In genomic region chr9:109218449-109218848, GRCm38 (mm10) we compare ENCODE assay signal across 19 mouse cellular contexts. TPM values are rescaled to one million over a fixed set of nuclear protein-coding genes. Genes with fewer than 3 reads are reported as not detected.
A peak's percentile ranks its signal among the peaks of the same experiment; 100 is the strongest.
DNase-seq lines count a peak whose midpoint lies in the region; ATAC-seq and TF ChIP-seq lines count a peak whose summit lies in the region.
"Had no signal": no experiment of that assay in that cellular context is flagged by ENCODE, and none has a peak within 500 bp of the region (broad histone marks: within the 10 kb centered on the region; RNA-seq: fewer than 3 reads in every experiment).

No protein-coding gene starts in this region.

- 70% methylated on average over 6 of the region's 6 CpGs for WGBS in forebrain, postnatal 0 days
- WGBS in forebrain, embryonic 12.5 days: 69% methylated on average over 6 of the region's 6 CpGs
- WGBS in lung, embryonic 14.5 days: 60% methylated on average over 6 of the region's 6 CpGs
- WGBS in midbrain, embryonic 15.5 days: 70% methylated on average over 6 of the region's 6 CpGs

- H3K27me3 ChIP-seq in forebrain, postnatal 0 days (ENCODE audit: insufficient read depth, low read length): no peaks in the 10 kb centered on the region
- no peaks in the 10 kb centered on the region for H3K27me3 ChIP-seq in forebrain, embryonic 12.5 days
- H3K27me3 ChIP-seq in lung, embryonic 14.5 days (ENCODE audit: insufficient read depth, low read length): no peaks in the 10 kb centered on the region
- no peaks in the 10 kb centered on the region for H3K27me3 ChIP-seq in ES-Bruce4 (ENCODE audit: control insufficient read depth, insufficient read depth, low read length, poor library complexity, severe bottlenecking)
- H3K27me3 ChIP-seq in midbrain, embryonic 15.5 days (replicated peaks): no peaks in the 10 kb centered on the region
- H3K27me3 ChIP-seq: neural tube, embryonic 15.5 days had no signal

- DNase-seq in forebrain, postnatal 0 days: no peak
- no peak for DNase-seq in lung, embryonic 14.5 days
- no peak for DNase-seq in lung, postnatal 10 days
- no peak for DNase-seq in brain, embryonic 14.5 days (ENCODE audit: low read depth)
- DNase-seq in embryo, embryonic 11 days: no peak
- DNase-seq: left cerebral cortex, postnatal 4 days; right cerebral cortex, postnatal 25 days had no signal

- no peak overlapping the region for H3K4me2 ChIP-seq in forebrain, postnatal 0 days (ENCODE audit: low read depth)
- no peak overlapping the region for H3K4me2 ChIP-seq in forebrain, embryonic 12.5 days
- no peak overlapping the region for H3K4me2 ChIP-seq in lung, embryonic 14.5 days
- H3K4me2 ChIP-seq in midbrain, embryonic 15.5 days: no peak overlapping the region
- H3K4me2 ChIP-seq: neural tube, embryonic 15.5 days had no signal

- H3K9ac ChIP-seq in forebrain, postnatal 0 days: no peak overlapping the region
- H3K9ac ChIP-seq in forebrain, embryonic 12.5 days: no peak overlapping the region
- H3K9ac ChIP-seq in lung, embryonic 14.5 days: no peak overlapping the region
- H3K9ac ChIP-seq in ES-Bruce4 (ENCODE audit: low read depth, poor library complexity, severe bottlenecking): no peak overlapping the region
- no peak overlapping the region for H3K9ac ChIP-seq in midbrain, embryonic 15.5 days
- H3K9ac ChIP-seq: neural tube, embryonic 15.5 days had no signal

- no peak for TF ChIP-seq POLR2A in ES-Bruce4 (IDR thresholded peaks at IDR 0.05; ENCODE audit: insufficient read depth, low read length)
- TF ChIP-seq POLR2A in brain, embryonic 14.5 days (IDR thresholded peaks at IDR 0.05; ENCODE audit: borderline replicate concordance, extremely low read depth, insufficient read depth, insufficient read length, poor library complexity, severe bottlenecking): no peak

- ATAC-seq in forebrain, postnatal 0 days: no peak
- ATAC-seq in forebrain, embryonic 12.5 days (ENCODE audit: low FRiP score): no peak
- no peak for ATAC-seq in lung, embryonic 14.5 days (ENCODE audit: insufficient read depth)
- no peak for ATAC-seq in midbrain, embryonic 15.5 days (replicated peaks)

- no peak overlapping the region for H3K4me3 ChIP-seq in forebrain, postnatal 0 days (ENCODE audit: low read depth, low read length)
- no peak overlapping the region for H3K4me3 ChIP-seq in forebrain, embryonic 12.5 days (replicated peaks)
- no peak overlapping the region for H3K4me3 ChIP-seq in lung, embryonic 14.5 days (ENCODE audit: low read depth, low read length)
- no peak overlapping the region for H3K4me3 ChIP-seq in ES-Bruce4 (ENCODE audit: low read depth, low read length)
- no peak overlapping the region for H3K4me3 ChIP-seq in midbrain, embryonic 15.5 days
- H3K4me3 ChIP-seq: heart, embryonic 10.5 days; hindbrain, embryonic 10.5 days; neural tube, embryonic 15.5 days had no signal

- TF ChIP-seq EP300 in ES-Bruce4 (IDR thresholded peaks at IDR 0.05; ENCODE audit: insufficient read depth, low read depth, low read length): no peak

- H3K27ac ChIP-seq in forebrain, postnatal 0 days (ENCODE audit: low read depth, low read length): no peak overlapping the region
- H3K27ac ChIP-seq in forebrain, embryonic 12.5 days: no peak overlapping the region
- no peak overlapping the region for H3K27ac ChIP-seq in lung, embryonic 14.5 days (ENCODE audit: low read depth)
- H3K27ac ChIP-seq in ES-Bruce4 (ENCODE audit: insufficient read depth, low read length): no peak overlapping the region
- H3K27ac ChIP-seq in midbrain, embryonic 15.5 days: no peak overlapping the region
- H3K27ac ChIP-seq: heart, embryonic 10.5 days; hindbrain, embryonic 10.5 days; neural tube, embryonic 15.5 days had no signal

- no peaks in the 10 kb centered on the region for H3K4me1 ChIP-seq in forebrain, postnatal 0 days (ENCODE audit: insufficient read depth)
- no peaks in the 10 kb centered on the region for H3K4me1 ChIP-seq in forebrain, embryonic 12.5 days
- H3K4me1 ChIP-seq in lung, embryonic 14.5 days (ENCODE audit: insufficient read depth): no peaks in the 10 kb centered on the region
- H3K4me1 ChIP-seq in ES-Bruce4 (ENCODE audit: control insufficient read depth, insufficient read depth, low read length): no peaks in the 10 kb centered on the region
- H3K4me1 ChIP-seq in midbrain, embryonic 15.5 days: no peaks in the 10 kb centered on the region
- H3K4me1 ChIP-seq: heart, embryonic 10.5 days; hindbrain, embryonic 10.5 days; neural tube, embryonic 15.5 days had no signal

- H3K9me3 ChIP-seq in forebrain, postnatal 0 days (ENCODE audit: low read length): no peaks in the 10 kb centered on the region
- H3K9me3 ChIP-seq in forebrain, embryonic 12.5 days: no peaks in the 10 kb centered on the region
- H3K9me3 ChIP-seq in lung, embryonic 14.5 days (ENCODE audit: low read depth, low read length): no peaks in the 10 kb centered on the region
- H3K9me3 ChIP-seq in ES-Bruce4 (replicated peaks; ENCODE audit: control insufficient read depth, insufficient read depth, low read length, poor library complexity, severe bottlenecking): peaks cover 3% of the 10 kb centered on the region
- no peaks in the 10 kb centered on the region for H3K9me3 ChIP-seq in midbrain, embryonic 15.5 days
- H3K9me3 ChIP-seq: G1E; heart, embryonic 10.5 days; hindbrain, embryonic 10.5 days; neural tube, embryonic 15.5 days had no signal

- H3K36me3 ChIP-seq in forebrain, postnatal 0 days (ENCODE audit: insufficient read depth): no peaks in the 10 kb centered on the region
- no peaks in the 10 kb centered on the region for H3K36me3 ChIP-seq in forebrain, embryonic 12.5 days (replicated peaks)
- H3K36me3 ChIP-seq in lung, embryonic 14.5 days (ENCODE audit: insufficient read depth): no peaks in the 10 kb centered on the region
- no peaks in the 10 kb centered on the region for H3K36me3 ChIP-seq in ES-Bruce4 (ENCODE audit: control insufficient read depth, insufficient read depth, low read length, poor library complexity, severe bottlenecking)
- no peaks in the 10 kb centered on the region for H3K36me3 ChIP-seq in midbrain, embryonic 15.5 days (replicated peaks)
- H3K36me3 ChIP-seq: G1E; heart, embryonic 10.5 days; hindbrain, embryonic 10.5 days; neural tube, embryonic 15.5 days had no signal

- TF ChIP-seq CTCF in forebrain, postnatal 0 days (IDR thresholded peaks at IDR 0.05; ENCODE audit: low read depth): peak; percentile 24; the same call in 1 of the 2 replicates
- TF ChIP-seq CTCF in lung, embryonic 14.5 days (IDR thresholded peaks at IDR 0.05; ENCODE audit: low read depth): peak; percentile 41
- peak; percentile 32 for TF ChIP-seq CTCF in ES-Bruce4 (IDR thresholded peaks at IDR 0.05; ENCODE audit: low read depth, low read length)
- peak; percentile 22; the same call in 1 of the 2 replicates for TF ChIP-seq CTCF in brain, embryonic 14.5 days (IDR thresholded peaks at IDR 0.05; ENCODE audit: borderline replicate concordance, extremely low read depth, insufficient read depth, insufficient read length)

RNA-seq across cellular contexts. Expression of gene Fbxw20, which starts 16.1 kb away (rescaled TPM):
- not detected in 2 replicates for total RNA-seq in forebrain, postnatal 0 days (2014; rRNA removed)
- polyA plus RNA-seq in forebrain, postnatal 0 days (2015; fragmentation: Nextera tagmentation; extraction: Ambion mirVana): not detected in 2 replicates
- polyA plus RNA-seq in forebrain, embryonic 12.5 days (2016; fragmentation: Nextera tagmentation; extraction: Ambion mirVana): not detected in 2 replicates
- polyA plus RNA-seq in lung, embryonic 14.5 days (2014; fragmentation: Nextera tagmentation; extraction: Ambion mirVana): not detected in 2 replicates
- polyA plus RNA-seq in ES-Bruce4 (2011; ENCODE audit: insufficient read depth, insufficient read length, low read depth, missing spikeins): not detected in 2 replicates
- not detected in 2 replicates for polyA plus RNA-seq in brain, embryonic 14.5 days (2012; rRNA removed)
- not detected in 2 replicates for polyA plus RNA-seq in midbrain, embryonic 15.5 days (2015; fragmentation: Nextera tagmentation; extraction: Ambion mirVana)
- total RNA-seq: G1E; gastrocnemius, adult 18-20 months; left cerebral cortex, postnatal 4 days; midbrain, postnatal 0 days had no signal
- polyA plus RNA-seq: cortical plate, adult 2 months; G1E; heart, embryonic 10.5 days; hindbrain, embryonic 10.5 days; large intestine, adult 2 months; lung, embryonic 16.5 days; midbrain, postnatal 0 days; neural tube, embryonic 15.5 days had no signal

RNA-seq across cellular contexts. Expression of gene Fbxw13, which starts 22.7 kb away (rescaled TPM):
- 0.24 TPM in 1 of 2 replicates, not detected in the other for total RNA-seq in forebrain, postnatal 0 days (2014; rRNA removed)
- 0.19 and 0.24 TPM in 2 replicates for polyA plus RNA-seq in forebrain, postnatal 0 days (2015; fragmentation: Nextera tagmentation; extraction: Ambion mirVana)
- polyA plus RNA-seq in forebrain, embryonic 12.5 days (2016; fragmentation: Nextera tagmentation; extraction: Ambion mirVana): not detected in 2 replicates
- not detected in 2 replicates for polyA plus RNA-seq in lung, embryonic 14.5 days (2014; fragmentation: Nextera tagmentation; extraction: Ambion mirVana)
- not detected in 2 replicates for polyA plus RNA-seq in ES-Bruce4 (2011; ENCODE audit: insufficient read depth, insufficient read length, low read depth, missing spikeins)
- polyA plus RNA-seq in brain, embryonic 14.5 days (2012; rRNA removed): not detected in 2 replicates
- not detected in 2 replicates for polyA plus RNA-seq in midbrain, embryonic 15.5 days (2015; fragmentation: Nextera tagmentation; extraction: Ambion mirVana)
- total RNA-seq: G1E; gastrocnemius, adult 18-20 months; left cerebral cortex, postnatal 4 days; midbrain, postnatal 0 days had no signal
- polyA plus RNA-seq: cortical plate, adult 2 months; G1E; heart, embryonic 10.5 days; hindbrain, embryonic 10.5 days; large intestine, adult 2 months; lung, embryonic 16.5 days; neural tube, embryonic 15.5 days had no signal

RNA-seq across cellular contexts. Expression of gene Fbxw21, which starts 56.6 kb away (rescaled TPM):
- total RNA-seq in forebrain, postnatal 0 days (2014; rRNA removed): not detected in 2 replicates
- polyA plus RNA-seq in forebrain, postnatal 0 days (2015; fragmentation: Nextera tagmentation; extraction: Ambion mirVana): not detected in 2 replicates
- polyA plus RNA-seq in forebrain, embryonic 12.5 days (2016; fragmentation: Nextera tagmentation; extraction: Ambion mirVana): not detected in 2 replicates
- polyA plus RNA-seq in lung, embryonic 14.5 days (2014; fragmentation: Nextera tagmentation; extraction: Ambion mirVana): not detected in 2 replicates
- polyA plus RNA-seq in ES-Bruce4 (2011; ENCODE audit: insufficient read depth, insufficient read length, low read depth, missing spikeins): not detected in 2 replicates
- polyA plus RNA-seq in brain, embryonic 14.5 days (2012; rRNA removed): not detected in 2 replicates
- polyA plus RNA-seq in midbrain, embryonic 15.5 days (2015; fragmentation: Nextera tagmentation; extraction: Ambion mirVana): not detected in 2 replicates
- total RNA-seq: gastrocnemius, adult 18-20 months; left cerebral cortex, postnatal 4 days; midbrain, postnatal 0 days had no signal
- polyA plus RNA-seq: cortical plate, adult 2 months; G1E; heart, embryonic 10.5 days; hindbrain, embryonic 10.5 days; large intestine, adult 2 months; lung, embryonic 16.5 days; midbrain, postnatal 0 days; neural tube, embryonic 15.5 days had no signal
